Comparison of ENCODE assay signal across 11 mouse cellular contexts in the genomic region with DNA sequence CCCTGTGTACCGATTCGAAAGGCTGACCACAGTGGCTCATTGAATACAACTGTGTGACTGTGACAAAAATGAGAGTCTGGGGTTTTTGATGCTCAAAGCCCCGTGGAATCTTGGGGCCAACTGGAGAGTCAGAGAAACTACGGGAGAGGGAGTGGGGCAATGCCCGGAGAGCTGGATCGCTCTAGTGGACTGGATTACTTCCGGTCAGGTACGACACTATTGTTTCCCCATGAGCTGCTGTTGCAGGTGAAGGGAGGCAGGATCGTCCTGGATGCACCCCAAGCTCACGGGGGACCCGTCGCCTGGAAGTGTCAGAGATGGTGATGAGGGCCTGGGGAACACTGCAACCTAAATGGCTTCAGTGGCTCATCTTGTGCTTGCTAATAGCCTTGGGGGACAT. TPM values are rescaled to one million over a fixed set of nuclear protein-coding genes. Genes with fewer than 3 reads are reported as not detected.
DNase-seq lines count a peak whose midpoint lies in the region; ATAC-seq lines count a peak whose summit lies in the region.
"Had no signal": no experiment of that assay in that cellular context is flagged by ENCODE, and none has a peak within 500 bp of the region (broad histone marks: within the 10 kb centered on the region; RNA-seq: fewer than 3 reads in every experiment).

No protein-coding gene starts in this region.

- peak overlapping the region; percentile 67 for H3K4me2 ChIP-seq in forebrain, embryonic 15.5 days (replicated peaks)
- peak overlapping the region; percentile 97 for H3K4me2 ChIP-seq in midbrain, embryonic 11.5 days
- H3K4me2 ChIP-seq: liver, embryonic 15.5 days had no signal

- H3K4me1 ChIP-seq in megakaryocyte, embryonic 14.5 days = peaks cover 100% of the 10 kb centered on the region
- peaks cover 85% of the 10 kb centered on the region for H3K4me1 ChIP-seq in forebrain, embryonic 15.5 days
- peaks cover 67% of the 10 kb centered on the region for H3K4me1 ChIP-seq in midbrain, embryonic 11.5 days (ENCODE audit: control insufficient read depth, insufficient read depth, low read length)

- DNase-seq in midbrain, embryonic 11.5 days (ENCODE audit: low spot score, missing footprints) = no peak
- DNase-seq in testis, postnatal 10 days (ENCODE audit: low spot score) = peak; percentile 50
- no peak for DNase-seq in spleen, postnatal 4 days (ENCODE audit: low spot score in 2 of 2)
- no peak for DNase-seq in kidney, adult 9 months

- H3K4me3 ChIP-seq in megakaryocyte, embryonic 14.5 days (replicated peaks) = peak overlapping the region; percentile 87
- H3K4me3 ChIP-seq in forebrain, embryonic 15.5 days = peak overlapping the region; percentile 57
- H3K4me3 ChIP-seq in midbrain, embryonic 11.5 days (ENCODE audit: low read depth, low read length) = peak overlapping the region; percentile 68
- H3K4me3 ChIP-seq: liver, embryonic 15.5 days had no signal

- peak overlapping the region; percentile 84 for H3K9ac ChIP-seq in forebrain, embryonic 15.5 days (replicated peaks)
- peak overlapping the region; percentile 97 for H3K9ac ChIP-seq in midbrain, embryonic 11.5 days (ENCODE audit: low read length)
- H3K9ac ChIP-seq: liver, embryonic 15.5 days had no signal

- H3K27me3 ChIP-seq in megakaryocyte, embryonic 14.5 days (replicated peaks) = no peaks in the 10 kb centered on the region
- no peaks in the 10 kb centered on the region for H3K27me3 ChIP-seq in forebrain, embryonic 15.5 days
- no peaks in the 10 kb centered on the region for H3K27me3 ChIP-seq in midbrain, embryonic 11.5 days (ENCODE audit: control insufficient read depth, insufficient read depth, low read length)
- H3K27me3 ChIP-seq: liver, embryonic 15.5 days had no signal

- H3K36me3 ChIP-seq in megakaryocyte, embryonic 14.5 days (replicated peaks; ENCODE audit: low read length) = peaks cover 96% of the 10 kb centered on the region
- H3K36me3 ChIP-seq in forebrain, embryonic 15.5 days = no peaks in the 10 kb centered on the region
- H3K36me3 ChIP-seq in midbrain, embryonic 11.5 days (ENCODE audit: control insufficient read depth, insufficient read depth, low read length) = no peaks in the 10 kb centered on the region

- 10% methylated on average over 12 of the region's 12 CpGs for WGBS in forebrain, embryonic 15.5 days
- WGBS in midbrain, embryonic 11.5 days = 33% methylated on average over 12 of the region's 12 CpGs

- no peaks in the 10 kb centered on the region for H3K9me3 ChIP-seq in megakaryocyte, embryonic 14.5 days
- H3K9me3 ChIP-seq in forebrain, embryonic 15.5 days = no peaks in the 10 kb centered on the region
- no peaks in the 10 kb centered on the region for H3K9me3 ChIP-seq in midbrain, embryonic 11.5 days (ENCODE audit: control insufficient read depth, low read length)
- H3K9me3 ChIP-seq: liver, embryonic 15.5 days had no signal

- no peak for ATAC-seq in megakaryocyte, adult 5-6 weeks (ENCODE audit: poor library complexity, severe bottlenecking)
- ATAC-seq in forebrain, embryonic 15.5 days (replicated peaks) = no peak
- no peak for ATAC-seq in midbrain, embryonic 11.5 days (ENCODE audit: low FRiP score)
- ATAC-seq: intestine, postnatal 0 days had no signal

- H3K27ac ChIP-seq in forebrain, embryonic 15.5 days (replicated peaks) = peak overlapping the region; percentile 96
- peak overlapping the region; percentile 97; the same call in 1 of the 2 replicates for H3K27ac ChIP-seq in midbrain, embryonic 11.5 days (ENCODE audit: low read depth, low read length)
- H3K27ac ChIP-seq: liver, embryonic 15.5 days had no signal

RNA-seq across cellular contexts. Expression of a gene that starts 21.5 kb away (rescaled TPM):
- 111 and 126 TPM in 2 replicates for polyA plus RNA-seq in megakaryocyte, embryonic 14.5 days (2012; ENCODE audit: insufficient read depth, low replicate concordance)
- total RNA-seq in megakaryocyte, adult 5-6 weeks (2015) = 15.5 and 21.6 TPM in 2 replicates
- total RNA-seq in megakaryocyte, adult 5-6 weeks (2017) = 28.8 and 38.7 TPM in 2 replicates
- 1.0 and 1.2 TPM in 2 replicates for polyA plus RNA-seq in forebrain, embryonic 15.5 days (2015; fragmentation: Nextera tagmentation; extraction: Ambion mirVana)
- 2.6 and 2.8 TPM in 2 replicates for polyA plus RNA-seq in midbrain, embryonic 11.5 days (2014; fragmentation: Nextera tagmentation; extraction: Ambion mirVana)
- total RNA-seq: CH12.LX had no signal

RNA-seq across cellular contexts. Expression of a gene that starts 21.5 kb away (rescaled TPM):
- polyA plus RNA-seq in megakaryocyte, embryonic 14.5 days (2012; ENCODE audit: insufficient read depth, low replicate concordance) = 388 and 1,147 TPM in 2 replicates
- 7.3 and 7.8 TPM in 2 replicates for total RNA-seq in megakaryocyte, adult 5-6 weeks (2015)
- total RNA-seq in megakaryocyte, adult 5-6 weeks (2017) = 2.8 and 14.0 TPM in 2 replicates
- polyA plus RNA-seq in forebrain, embryonic 15.5 days (2015; fragmentation: Nextera tagmentation; extraction: Ambion mirVana) = 135 and 140 TPM in 2 replicates
- polyA plus RNA-seq in midbrain, embryonic 11.5 days (2014; fragmentation: Nextera tagmentation; extraction: Ambion mirVana) = 153 and 157 TPM in 2 replicates

RNA-seq across cellular contexts. Expression of a gene that starts 58.9 kb away (rescaled TPM):
- 0.51 TPM in 1 of 2 replicates, not detected in the other for polyA plus RNA-seq in megakaryocyte, embryonic 14.5 days (2012; ENCODE audit: insufficient read depth, low replicate concordance)
- total RNA-seq in megakaryocyte, adult 5-6 weeks (2015) = 0.38 and 0.52 TPM in 2 replicates
- 0.18 and 0.33 TPM in 2 replicates for total RNA-seq in megakaryocyte, adult 5-6 weeks (2017)
- polyA plus RNA-seq in forebrain, embryonic 15.5 days (2015; fragmentation: Nextera tagmentation; extraction: Ambion mirVana) = 0.96 and 1.4 TPM in 2 replicates
- 0.14 TPM in 1 of 2 replicates, not detected in the other for polyA plus RNA-seq in midbrain, embryonic 11.5 days (2014; fragmentation: Nextera tagmentation; extraction: Ambion mirVana)
- total RNA-seq: CH12.LX; gastrocnemius, adult 18-20 months had no signal
- polyA plus RNA-seq: intestine, postnatal 0 days had no signal

Comparison
In these comparisons a context has a peak if more than half of its experiments do, and no peak if none do; other contexts are left out.
1. RNA of a gene that starts 21.5 kb away (polyA plus RNA-seq): 111 to 126 TPM in megakaryocyte, embryonic 14.5 days; 2.6 to 2.8 TPM in midbrain, embryonic 11.5 days and 1.0 to 1.2 TPM in forebrain, embryonic 15.5 days; every median in the first group is over 10 times any median in the second.
2. Peak in every context shown above with its lines, with median percentiles within 50 percentile points of each other: H3K4me3 ChIP-seq.